Mouse (Mus musculus): ENCODE data around the gene Fgf11. TPM values are rescaled to one million over a fixed set of nuclear protein-coding genes. Genes with fewer than 3 reads are reported as not detected.

The Fgf11 gene
- polyA plus RNA-seq, 1 experiment from 2014 or later, result 2.0 TPM

DNA sequence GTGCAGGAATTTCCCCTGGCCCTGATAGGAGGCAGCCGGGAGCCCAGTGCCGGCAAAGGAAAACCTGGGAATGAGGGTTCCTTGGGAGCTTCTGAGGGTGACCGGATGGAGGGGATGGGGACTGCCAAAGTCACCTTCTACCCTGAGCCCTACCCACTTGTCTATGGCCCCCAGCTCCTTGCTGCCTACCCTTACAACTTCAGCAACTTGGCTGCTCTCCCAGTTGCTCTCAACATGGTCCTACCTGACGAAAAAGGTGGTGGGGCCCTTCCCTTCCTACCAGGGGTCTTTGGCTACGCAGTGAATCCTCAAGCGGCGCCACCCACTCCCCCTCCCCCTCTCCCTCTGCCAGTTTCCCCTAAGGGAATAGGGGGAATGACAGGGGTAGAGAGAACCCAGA, 22.7 kb downstream of the Fgf11 start:
- Histone ChIP-seq H3K27me3 (ENCODE audit: control insufficient read depth, insufficient read depth, low read length) (no peaks in the 10 kb centered on the region), H3K36me3 (ENCODE audit: control insufficient read depth, insufficient read depth, low read length) (peaks cover 20% of the 10 kb centered on the region), H3K9me3 (ENCODE audit: control insufficient read depth, low read length) (no peaks in the 10 kb centered on the region), H3K9ac (ENCODE audit: low read length) (no peak overlapping the region), H3K4me2 (ENCODE audit: low read length) (0 out of 2 replicates have a peak overlapping the region, but pooled peaks have one; percentile 5), H3K4me3 (ENCODE audit: control insufficient read depth in 1 of 2, insufficient read depth in 1 of 2, low read depth in 1 of 2, low read length in 2 of 2) (no peak overlapping the region), H3K4me1 (ENCODE audit: control insufficient read depth in 2 of 2, insufficient read depth in 2 of 2, low read length in 2 of 2) (peaks cover 8 to 13% of the 10 kb centered on the region in 2 experiments), H3K27ac (replicated peaks in 1 of 2; ENCODE audit: control insufficient read depth in 1 of 2, insufficient read depth in 1 of 2, low read depth in 2 of 2, low read length in 2 of 2) (no peak overlapping the region)
- WGBS, result 43% methylated on average over 7 of the region's 7 CpGs
- ATAC-seq (ENCODE audit: insufficient number of reproducible peaks, insufficient read depth, low FRiP score, low read depth), result no peak

DNA sequence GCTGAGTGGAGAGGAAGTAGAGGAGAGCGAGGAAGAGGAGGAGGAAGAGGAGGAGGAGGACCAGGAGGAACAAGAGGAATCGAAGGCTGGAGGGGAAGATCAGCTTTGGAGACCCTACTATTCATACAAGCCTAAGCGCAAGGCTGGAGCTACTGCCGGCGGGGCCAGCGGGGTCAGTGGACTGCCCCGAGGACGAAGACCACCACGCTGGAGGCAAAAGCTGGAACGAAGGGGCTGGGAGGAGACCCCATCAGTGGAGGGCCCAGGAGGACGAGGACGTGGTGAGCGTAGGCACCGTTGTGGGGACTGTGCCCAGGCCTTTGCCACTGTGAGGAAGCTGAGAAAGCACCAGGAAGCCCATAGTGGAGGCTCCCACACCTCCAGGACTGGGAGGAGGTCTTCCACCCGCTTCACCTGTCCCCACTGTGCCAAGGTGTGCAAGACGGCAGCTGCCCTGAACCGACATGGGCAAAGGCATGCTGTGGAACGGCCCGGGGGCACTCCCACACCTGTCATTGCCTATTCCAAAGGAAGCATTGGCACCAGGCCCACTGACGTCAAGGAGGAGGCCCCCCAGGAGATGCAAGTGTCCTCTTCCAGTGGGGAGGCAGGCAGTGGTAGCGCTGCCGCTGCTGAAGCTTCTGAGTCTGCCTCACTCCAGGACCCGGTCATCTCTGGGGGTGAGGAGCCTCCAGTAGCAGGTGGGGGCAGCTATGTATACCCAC, 23.2 kb downstream of the Fgf11 start:
- H3K9ac ChIP-seq (ENCODE audit: low read length), result 0 out of 2 replicates have a peak overlapping the region, but pooled peaks have one; percentile 25
- no peak overlapping the region for H3K4me3 ChIP-seq (ENCODE audit: control insufficient read depth in 1 of 2, insufficient read depth in 1 of 2, low read depth in 1 of 2, low read length in 2 of 2)
- no peaks in the 10 kb centered on the region for H3K27me3 ChIP-seq (ENCODE audit: control insufficient read depth, insufficient read depth, low read length)
- H3K27ac ChIP-seq (replicated peaks in 1 of 2; ENCODE audit: control insufficient read depth in 1 of 2, insufficient read depth in 1 of 2, low read depth in 2 of 2, low read length in 2 of 2), result no peak overlapping the region
- H3K4me2 ChIP-seq (ENCODE audit: low read length), result peak overlapping the region; percentile 5; the same call in 1 of the 2 replicates
- ATAC-seq (ENCODE audit: insufficient number of reproducible peaks, insufficient read depth, low FRiP score, low read depth), result no peak
- H3K36me3 ChIP-seq (ENCODE audit: control insufficient read depth, insufficient read depth, low read length), result peaks cover 20% of the 10 kb centered on the region
- WGBS, result 60% methylated on average over 23 of the region's 23 CpGs
- no peaks in the 10 kb centered on the region for H3K9me3 ChIP-seq (ENCODE audit: control insufficient read depth, low read length)
- peaks cover 8 to 13% of the 10 kb centered on the region in 2 experiments for H3K4me1 ChIP-seq (ENCODE audit: control insufficient read depth in 2 of 2, insufficient read depth in 2 of 2, low read length in 2 of 2)

DNA sequence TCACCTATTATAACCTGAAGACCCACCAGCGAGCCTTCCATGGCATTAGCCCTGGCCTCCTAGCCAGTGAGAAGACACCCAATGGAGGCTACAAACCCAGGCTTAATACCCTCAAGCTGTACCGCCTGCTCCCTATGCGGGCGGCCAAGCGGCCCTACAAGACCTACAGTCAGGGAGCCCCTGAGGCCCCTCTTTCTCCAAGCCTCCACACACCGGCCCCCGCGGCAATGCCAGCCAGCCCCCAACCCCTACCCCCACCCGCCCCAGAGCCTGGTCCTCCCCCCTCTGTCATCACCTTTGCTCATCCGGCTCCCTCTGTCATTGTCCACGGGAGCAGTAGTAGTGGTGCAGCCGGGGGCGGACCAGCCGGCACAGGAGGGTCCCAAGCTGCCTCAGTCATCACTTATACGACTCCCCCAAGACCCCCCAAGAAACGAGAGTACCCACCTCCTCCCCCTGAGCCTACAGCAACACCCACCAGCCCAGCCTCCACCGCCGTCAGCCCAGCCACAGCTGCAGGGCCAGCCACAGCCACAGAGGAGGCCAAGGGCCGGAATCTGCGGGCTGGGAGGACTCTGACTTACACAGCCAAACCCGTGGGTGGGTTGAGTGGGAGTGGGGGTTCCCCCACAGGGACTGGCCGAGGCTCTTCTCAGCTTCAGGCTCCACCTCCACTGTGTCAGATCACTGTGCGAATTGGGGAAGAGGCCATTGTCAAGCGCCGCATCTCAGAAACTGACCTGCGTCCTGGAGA, 24.0 kb downstream of the Fgf11 start:
- no peak for ATAC-seq (ENCODE audit: insufficient number of reproducible peaks, insufficient read depth, low FRiP score, low read depth)
- Histone ChIP-seq H3K4me2 (ENCODE audit: low read length) (no peak overlapping the region), H3K27ac (replicated peaks in 1 of 2; ENCODE audit: control insufficient read depth in 1 of 2, insufficient read depth in 1 of 2, low read depth in 2 of 2, low read length in 2 of 2) (no peak overlapping the region), H3K4me1 (ENCODE audit: control insufficient read depth in 2 of 2, insufficient read depth in 2 of 2, low read length in 2 of 2) (peaks cover 8 to 13% of the 10 kb centered on the region in 2 experiments), H3K36me3 (ENCODE audit: control insufficient read depth, insufficient read depth, low read length) (peaks cover 20% of the 10 kb centered on the region), H3K4me3 (ENCODE audit: control insufficient read depth in 1 of 2, insufficient read depth in 1 of 2, low read depth in 1 of 2, low read length in 2 of 2) (no peak overlapping the region), H3K27me3 (ENCODE audit: control insufficient read depth, insufficient read depth, low read length) (no peaks in the 10 kb centered on the region), H3K9ac (ENCODE audit: low read length) (no peak overlapping the region), H3K9me3 (ENCODE audit: control insufficient read depth, low read length) (no peaks in the 10 kb centered on the region)
- 64% methylated on average over 25 of the region's 26 CpGs for WGBS

DNA sequence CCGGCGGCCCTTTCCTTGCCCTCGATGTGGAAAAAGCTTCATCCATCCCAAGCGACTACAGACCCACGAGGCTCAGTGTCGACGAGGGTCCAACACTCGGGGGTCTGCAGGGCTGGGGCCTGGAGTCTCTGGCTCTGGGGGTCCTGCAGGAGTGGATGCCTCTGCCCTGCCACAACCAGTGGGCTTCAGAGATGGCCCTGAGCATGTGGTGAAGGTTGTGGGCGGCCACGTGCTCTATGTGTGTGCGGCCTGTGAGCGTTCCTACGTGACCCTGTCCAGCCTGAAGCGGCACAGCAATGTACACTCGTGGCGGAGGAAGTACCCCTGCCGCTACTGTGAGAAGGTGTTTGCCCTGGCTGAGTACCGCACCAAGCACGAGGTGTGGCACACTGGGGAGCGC, 25.2 kb downstream of the Fgf11 start:
- no peak overlapping the region for H3K9ac ChIP-seq (ENCODE audit: low read length)
- H3K4me2 ChIP-seq (ENCODE audit: low read length), result no peak overlapping the region
- H3K27ac ChIP-seq (replicated peaks in 1 of 2; ENCODE audit: control insufficient read depth in 1 of 2, insufficient read depth in 1 of 2, low read depth in 2 of 2, low read length in 2 of 2), result no peak overlapping the region
- WGBS, result 82% methylated on average over 20 of the region's 20 CpGs
- no peak for ATAC-seq (ENCODE audit: insufficient number of reproducible peaks, insufficient read depth, low FRiP score, low read depth)
- no peaks in the 10 kb centered on the region for H3K9me3 ChIP-seq (ENCODE audit: control insufficient read depth, low read length)
- peaks cover 20% of the 10 kb centered on the region for H3K36me3 ChIP-seq (ENCODE audit: control insufficient read depth, insufficient read depth, low read length)
- H3K4me1 ChIP-seq (ENCODE audit: control insufficient read depth in 2 of 2, insufficient read depth in 2 of 2, low read length in 2 of 2), result peaks cover 8 to 13% of the 10 kb centered on the region in 2 experiments
- H3K4me3 ChIP-seq (ENCODE audit: control insufficient read depth in 1 of 2, insufficient read depth in 1 of 2, low read depth in 1 of 2, low read length in 2 of 2), result no peak overlapping the region
- no peaks in the 10 kb centered on the region for H3K27me3 ChIP-seq (ENCODE audit: control insufficient read depth, insufficient read depth, low read length)

DNA sequence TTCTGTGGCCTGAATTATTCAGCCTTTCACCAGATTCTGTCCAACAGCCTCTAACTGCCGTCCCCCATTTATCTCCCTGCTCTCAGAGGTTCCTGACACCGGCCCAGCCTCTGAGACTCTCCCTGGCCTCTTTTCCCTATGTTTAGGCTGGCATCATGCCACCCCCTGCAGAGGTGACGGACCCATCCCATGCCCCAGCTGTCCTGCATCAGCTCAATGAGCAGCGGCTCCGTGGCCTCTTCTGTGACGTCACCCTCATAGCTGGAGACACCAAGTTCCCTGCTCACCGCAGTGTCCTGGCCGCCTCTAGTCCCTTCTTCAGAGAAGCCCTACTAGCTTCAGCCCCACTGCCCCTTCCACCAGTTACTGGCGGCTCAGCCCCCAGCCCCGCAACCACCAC, 25.9 kb downstream of the Fgf11 start:
- ATAC-seq (ENCODE audit: insufficient number of reproducible peaks, insufficient read depth, low FRiP score, low read depth), result no peak
- 63% methylated on average over 10 of the region's 10 CpGs for WGBS
- H3K27ac ChIP-seq (replicated peaks in 1 of 2; ENCODE audit: control insufficient read depth in 1 of 2, insufficient read depth in 1 of 2, low read depth in 2 of 2, low read length in 2 of 2), result no peak overlapping the region
- H3K9ac ChIP-seq (ENCODE audit: low read length), result no peak overlapping the region
- peaks cover 20% of the 10 kb centered on the region for H3K36me3 ChIP-seq (ENCODE audit: control insufficient read depth, insufficient read depth, low read length)
- H3K9me3 ChIP-seq (ENCODE audit: control insufficient read depth, low read length), result no peaks in the 10 kb centered on the region
- H3K4me3 ChIP-seq (ENCODE audit: control insufficient read depth in 1 of 2, insufficient read depth in 1 of 2, low read depth in 1 of 2, low read length in 2 of 2), result no peak overlapping the region
- peaks cover 8 to 13% of the 10 kb centered on the region in 2 experiments for H3K4me1 ChIP-seq (ENCODE audit: control insufficient read depth in 2 of 2, insufficient read depth in 2 of 2, low read length in 2 of 2)
- no peaks in the 10 kb centered on the region for H3K27me3 ChIP-seq (ENCODE audit: control insufficient read depth, insufficient read depth, low read length)
- H3K4me2 ChIP-seq (ENCODE audit: low read length), result no peak overlapping the region

DNA sequence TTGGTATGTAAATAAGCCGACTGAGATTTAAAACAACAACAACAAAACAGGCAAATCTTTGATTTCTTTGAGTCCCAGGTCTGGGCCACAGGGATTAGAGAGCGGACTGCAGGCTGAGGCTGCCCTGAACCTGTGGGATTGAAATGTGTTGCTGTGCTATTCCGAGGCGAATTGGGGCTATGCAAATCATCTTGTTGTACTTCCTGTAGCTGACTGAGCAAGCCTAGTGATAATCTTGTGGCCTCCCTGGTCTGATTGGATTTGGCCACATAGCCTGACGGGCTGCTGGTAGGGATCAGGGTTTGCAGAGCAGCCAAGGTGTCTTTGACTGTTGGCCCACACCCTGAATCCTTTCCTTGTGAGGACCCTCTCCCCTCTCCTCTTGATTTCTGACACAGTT, 26.7 kb downstream of the Fgf11 start:
- Histone ChIP-seq H3K9ac (ENCODE audit: low read length) (no peak overlapping the region), H3K27me3 (ENCODE audit: control insufficient read depth, insufficient read depth, low read length) (no peaks in the 10 kb centered on the region), H3K4me1 (ENCODE audit: control insufficient read depth in 2 of 2, insufficient read depth in 2 of 2, low read length in 2 of 2) (peaks cover 8 to 13% of the 10 kb centered on the region in 2 experiments), H3K27ac (replicated peaks in 1 of 2; ENCODE audit: control insufficient read depth in 1 of 2, insufficient read depth in 1 of 2, low read depth in 2 of 2, low read length in 2 of 2) (no peak overlapping the region), H3K36me3 (ENCODE audit: control insufficient read depth, insufficient read depth, low read length) (peaks cover 20% of the 10 kb centered on the region), H3K9me3 (ENCODE audit: control insufficient read depth, low read length) (no peaks in the 10 kb centered on the region), H3K4me3 (ENCODE audit: control insufficient read depth in 1 of 2, insufficient read depth in 1 of 2, low read depth in 1 of 2, low read length in 2 of 2) (no peak overlapping the region), H3K4me2 (ENCODE audit: low read length) (no peak overlapping the region)
- WGBS, result 50% methylated on average over 5 of the region's 5 CpGs
- ATAC-seq (ENCODE audit: insufficient number of reproducible peaks, insufficient read depth, low FRiP score, low read depth), result no peak

DNA sequence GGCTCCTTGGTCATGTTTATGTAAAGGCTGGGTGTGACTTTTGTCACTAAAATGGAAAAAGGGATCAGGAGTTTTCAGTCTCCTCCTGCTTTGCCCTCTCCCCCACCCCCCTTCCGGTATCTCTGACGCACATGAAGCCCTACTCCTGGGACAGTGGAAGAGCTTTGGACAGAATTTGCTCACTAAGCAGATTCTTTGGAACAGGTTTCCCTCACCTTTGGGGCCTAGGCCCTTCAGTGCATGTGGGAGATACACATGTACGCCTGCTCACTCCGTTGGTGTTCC, 34.1 kb downstream of the Fgf11 start:
- Histone ChIP-seq H3K36me3 (ENCODE audit: control insufficient read depth, insufficient read depth, low read length) (no peaks in the 10 kb centered on the region), H3K27me3 (ENCODE audit: control insufficient read depth, insufficient read depth, low read length) (no peaks in the 10 kb centered on the region), H3K27ac (replicated peaks in 1 of 2; ENCODE audit: control insufficient read depth in 1 of 2, insufficient read depth in 1 of 2, low read depth in 2 of 2, low read length in 2 of 2) (peak overlapping the region; percentile 55 to 97; a peak in 2 of 4 replicates), H3K9me3 (ENCODE audit: control insufficient read depth, low read length) (no peaks in the 10 kb centered on the region), H3K4me1 (ENCODE audit: control insufficient read depth in 2 of 2, insufficient read depth in 2 of 2, low read length in 2 of 2) (peaks cover 17 to 25% of the 10 kb centered on the region in 2 experiments), H3K4me2 (ENCODE audit: low read length) (peak overlapping the region; percentile 80), H3K4me3 (ENCODE audit: control insufficient read depth in 1 of 2, insufficient read depth in 1 of 2, low read depth in 1 of 2, low read length in 2 of 2) (peak overlapping the region; percentile 64 to 96; a peak in 3 of 4 replicates), H3K9ac (ENCODE audit: low read length) (peak overlapping the region; percentile 99)
- WGBS, result 48% methylated on average over 4 of the region's 4 CpGs
- ATAC-seq (ENCODE audit: insufficient number of reproducible peaks, insufficient read depth, low FRiP score, low read depth), result no peak
